8 mouse cellular contexts compared by ENCODE assay signal in the genomic region with DNA sequence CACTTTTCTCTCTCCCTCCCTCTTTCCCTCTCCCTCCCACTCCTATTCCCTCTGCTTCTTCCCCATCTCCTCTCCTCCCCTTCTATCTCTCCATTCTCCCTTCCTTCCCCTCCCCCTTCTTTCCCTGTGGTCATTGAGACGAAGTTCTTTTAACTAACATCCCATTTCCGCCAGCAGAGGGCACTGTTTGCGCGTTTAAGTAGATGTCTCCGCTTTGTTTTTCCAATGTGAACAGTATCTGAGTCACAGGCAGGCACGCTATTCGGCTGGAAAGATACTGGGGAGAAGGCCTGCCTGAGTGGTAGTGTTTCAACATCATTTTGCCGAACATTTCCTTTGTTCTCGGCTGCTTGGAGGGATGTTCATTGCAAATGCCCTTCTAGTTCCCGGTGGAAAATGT.
DNase-seq lines count a peak whose midpoint lies in the region; ATAC-seq and TF ChIP-seq lines count a peak whose summit lies in the region.

No protein-coding gene starts in this region.

- TF ChIP-seq CTCF in gastrocnemius, adult 2 months (IDR thresholded peaks at IDR 0.05): peak; percentile 79

- H3K36me3 ChIP-seq in hindbrain, embryonic 16.5 days (ENCODE audit: control insufficient read depth, insufficient read depth, low read length): no peaks in the 10 kb centered on the region

- H3K27me3 ChIP-seq in hindbrain, embryonic 16.5 days (replicated peaks; ENCODE audit: control insufficient read depth, insufficient read depth, low read length): no peaks in the 10 kb centered on the region

- no peaks in the 10 kb centered on the region for H3K9me3 ChIP-seq in hindbrain, embryonic 16.5 days (ENCODE audit: control insufficient read depth, low read length)

- 0 out of 2 replicates have a peak overlapping the region, but pooled peaks have one; percentile 43 for H3K27ac ChIP-seq in gastrocnemius, adult 2 months
- H3K27ac ChIP-seq in hindbrain, embryonic 16.5 days (ENCODE audit: low read depth, low read length): 0 out of 2 replicates have a peak overlapping the region, but pooled peaks have one; percentile 9

- H3K4me3 ChIP-seq in gastrocnemius, adult 2 months: no peak overlapping the region
- H3K4me3 ChIP-seq in hindbrain, embryonic 16.5 days (ENCODE audit: low read length): no peak overlapping the region

- peak; percentile 95 for ATAC-seq in hindbrain, embryonic 16.5 days

- under 1% methylated on average over 10 of the region's 10 CpGs for WGBS in hindbrain, embryonic 16.5 days

- intact Hi-C loops in gastrocnemius, adult 2 months (cut with DNase I): loop anchor here (1.0 to 10.0 kb wide), 3 partner anchors 721 to 1099 kb away; no protein-coding TSS in a partner anchor

- H3K4me1 ChIP-seq in hindbrain, embryonic 16.5 days (ENCODE audit: control insufficient read depth, insufficient read depth, low read depth, low read length): no peaks in the 10 kb centered on the region

- DNase-seq in T-cell, adult 2 months (ENCODE audit: low spot score): peak; percentile 80
- DNase-seq in cerebellum, postnatal 36 days: peak; percentile 92 to 99
- peak; percentile 88 for DNase-seq in gastrocnemius, adult 2 months
- DNase-seq in left cerebral cortex, adult 11 months (ENCODE audit: low spot score): peak; percentile 86
- peak; percentile 98 for DNase-seq in lung, postnatal 36 days
- DNase-seq in retina, postnatal 1 day: peak; percentile 96
- peak; percentile 71 to 80 for DNase-seq in urinary bladder, adult 18-20 months (ENCODE audit: low spot score in 2 of 2)

- H3K4me2 ChIP-seq in hindbrain, embryonic 16.5 days (ENCODE audit: low read length): no peak overlapping the region

- no peak overlapping the region; the same call in 1 of the 2 replicates for H3K9ac ChIP-seq in hindbrain, embryonic 16.5 days (ENCODE audit: low read depth, low read length)
